ENCODE assay signal across 26 mouse cellular contexts in the genomic region with DNA sequence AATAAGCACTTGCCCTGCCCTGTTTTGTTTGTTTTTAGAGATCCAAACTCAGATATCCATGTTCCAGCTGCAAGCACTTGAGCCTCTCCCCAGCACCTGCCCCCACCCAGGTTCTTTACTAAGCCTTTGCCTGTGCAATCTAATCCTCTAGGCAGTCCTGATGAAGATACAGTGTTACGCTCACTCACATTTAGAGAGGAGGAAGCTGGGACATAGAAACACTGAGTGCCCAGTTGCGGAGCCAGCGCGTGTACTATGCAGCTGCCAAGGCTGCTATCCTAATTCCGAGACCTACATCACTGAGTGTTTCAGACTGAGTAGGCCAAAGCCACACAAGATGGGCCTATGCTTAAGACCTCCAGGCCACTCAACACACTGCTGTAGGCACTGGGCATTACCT.
DNase-seq lines count a peak whose midpoint lies in the region; ATAC-seq and TF ChIP-seq lines count a peak whose summit lies in the region.
"Had no signal": no experiment of that assay in that cellular context is flagged by ENCODE, and none has a peak within 500 bp of the region (broad histone marks: within the 10 kb centered on the region; RNA-seq: fewer than 3 reads in every experiment).

No protein-coding gene starts in this region.

- ATAC-seq in forebrain, embryonic 11.5 days (replicated peaks; ENCODE audit: low FRiP score), result no peak
- ATAC-seq: forebrain, embryonic 16.5 days had no signal

- H3K4me3 ChIP-seq in forebrain, embryonic 10.5 days, result no peak overlapping the region
- no peak overlapping the region for H3K4me3 ChIP-seq in forebrain, embryonic 11.5 days (ENCODE audit: low read depth, low read length)
- no peak overlapping the region for H3K4me3 ChIP-seq in layer of hippocampus, adult 2 months
- H3K4me3 ChIP-seq in thymus, adult 2 months (ENCODE audit: control insufficient read depth, insufficient read depth, low read length), result no peak overlapping the region
- H3K4me3 ChIP-seq: embryonic facial prominence, embryonic 12.5 days; heart, embryonic 15.5 days; hindbrain, embryonic 13.5 days; kidney, embryonic 15.5 days; limb, embryonic 15.5 days; neural tube, embryonic 12.5 days had no signal

- H3K36me3 ChIP-seq in forebrain, embryonic 10.5 days (replicated peaks), result peaks cover 17% of the 10 kb centered on the region
- H3K36me3 ChIP-seq in forebrain, embryonic 11.5 days (ENCODE audit: control insufficient read depth, insufficient read depth, low read length), result no peaks in the 10 kb centered on the region
- no peaks in the 10 kb centered on the region for H3K36me3 ChIP-seq in thymus, adult 2 months (ENCODE audit: control insufficient read depth, insufficient read depth, low read length)
- H3K36me3 ChIP-seq: embryonic facial prominence, embryonic 12.5 days; heart, embryonic 15.5 days; hindbrain, embryonic 13.5 days; kidney, embryonic 15.5 days; limb, embryonic 15.5 days had no signal

- H3K9ac ChIP-seq in forebrain, embryonic 11.5 days (ENCODE audit: low read length), result no peak overlapping the region
- H3K9ac ChIP-seq: embryonic facial prominence, embryonic 12.5 days; heart, embryonic 15.5 days; hindbrain, embryonic 13.5 days; kidney, embryonic 15.5 days; limb, embryonic 15.5 days; liver, embryonic 14.5 days; neural tube, embryonic 12.5 days had no signal

- H3K27me3 ChIP-seq in forebrain, embryonic 10.5 days (ENCODE audit: poor library complexity, severe bottlenecking), result no peaks in the 10 kb centered on the region
- no peaks in the 10 kb centered on the region for H3K27me3 ChIP-seq in forebrain, embryonic 11.5 days (ENCODE audit: control insufficient read depth, insufficient read depth, low read length)
- H3K27me3 ChIP-seq in thymus, adult 2 months (ENCODE audit: control insufficient read depth, insufficient read depth, low read length), result no peaks in the 10 kb centered on the region
- H3K27me3 ChIP-seq: embryonic facial prominence, embryonic 12.5 days; heart, embryonic 15.5 days; hindbrain, embryonic 13.5 days; kidney, embryonic 15.5 days; neural tube, embryonic 12.5 days had no signal

- no peak for TF ChIP-seq CTCF in layer of hippocampus, adult 2 months (conservative IDR thresholded peaks at IDR 0.05)
- TF ChIP-seq CTCF in thymus, adult 2 months (IDR thresholded peaks at IDR 0.05; ENCODE audit: borderline replicate concordance, control insufficient read depth, extremely low read depth, insufficient read depth, low read length, poor library complexity), result no peak

- peaks cover 63% of the 10 kb centered on the region for H3K4me1 ChIP-seq in forebrain, embryonic 10.5 days
- peaks cover 13% of the 10 kb centered on the region; the same call in 1 of the 2 replicates for H3K4me1 ChIP-seq in forebrain, embryonic 11.5 days (replicated peaks; ENCODE audit: control insufficient read depth, insufficient read depth, low read length)
- H3K4me1 ChIP-seq in thymus, adult 2 months (replicated peaks; ENCODE audit: control insufficient read depth, insufficient read depth, low read length), result no peaks in the 10 kb centered on the region
- H3K4me1 ChIP-seq: limb, embryonic 15.5 days had no signal

- no peak for TF ChIP-seq POLR2A in thymus, adult 2 months (IDR thresholded peaks at IDR 0.05; ENCODE audit: control insufficient read depth, extremely low read depth, insufficient read depth, low read length, poor library complexity)

- 93% methylated on average over 5 of the region's 5 CpGs for WGBS in forebrain, embryonic 10.5 days
- WGBS in forebrain, embryonic 11.5 days, result 97% methylated on average over 5 of the region's 5 CpGs
- 96% methylated on average over 5 of the region's 5 CpGs for WGBS in thymus, adult 2 months

- H3K4me2 ChIP-seq in forebrain, embryonic 11.5 days (ENCODE audit: low read depth, low read length, severe bottlenecking), result no peak overlapping the region
- H3K4me2 ChIP-seq: embryonic facial prominence, embryonic 12.5 days; heart, embryonic 15.5 days; hindbrain, embryonic 13.5 days; kidney, embryonic 15.5 days; limb, embryonic 15.5 days; neural tube, embryonic 12.5 days had no signal

- H3K9me3 ChIP-seq in forebrain, embryonic 10.5 days, result no peaks in the 10 kb centered on the region
- H3K9me3 ChIP-seq in forebrain, embryonic 11.5 days (ENCODE audit: control insufficient read depth, low read length), result no peaks in the 10 kb centered on the region
- H3K9me3 ChIP-seq: embryonic facial prominence, embryonic 12.5 days; heart, embryonic 15.5 days; hindbrain, embryonic 13.5 days; kidney, embryonic 15.5 days; limb, embryonic 15.5 days; neural tube, embryonic 12.5 days had no signal

- peak overlapping the region; percentile 20; the same call in 1 of the 2 replicates for H3K27ac ChIP-seq in forebrain, embryonic 10.5 days
- H3K27ac ChIP-seq in forebrain, embryonic 11.5 days (ENCODE audit: low read depth, low read length), result no peak overlapping the region
- peak overlapping the region; percentile 51 for H3K27ac ChIP-seq in layer of hippocampus, adult 2 months
- no peak overlapping the region for H3K27ac ChIP-seq in thymus, adult 2 months (ENCODE audit: control insufficient read depth, insufficient read depth, low read length)
- H3K27ac ChIP-seq: embryonic facial prominence, embryonic 12.5 days; heart, embryonic 15.5 days; hindbrain, embryonic 13.5 days; kidney, embryonic 15.5 days; limb, embryonic 15.5 days; liver, embryonic 14.5 days; neural tube, embryonic 12.5 days had no signal

- no peak for DNase-seq in forebrain, embryonic 10.5 days (ENCODE audit: extremely low spot score, low spot score)
- DNase-seq in forebrain, embryonic 11.5 days (ENCODE audit: low spot score), result no peak
- no peak for DNase-seq in layer of hippocampus, adult 2 months (ENCODE audit: low spot score in 2 of 2)
- DNase-seq in layer of hippocampus, postnatal 25 days (ENCODE audit: extremely low spot score in 1 of 2, low spot score in 1 of 2), result no peak
- DNase-seq in testis, postnatal 14 days (ENCODE audit: low spot score), result peak; percentile 31
- no peak for DNase-seq in testis, postnatal 10 days (ENCODE audit: low spot score)
- no peak for DNase-seq in thymus, adult 2 months
- no peak for DNase-seq in right cerebral cortex, adult 18-20 months
- DNase-seq: adrenal gland, postnatal 25 days; cerebellum, adult 8-10 months; cerebellum, postnatal 36 days; heart, postnatal 36 days; kidney, adult 11 months; kidney, postnatal 36 days; left cerebral cortex, postnatal 4 days; lung, postnatal 14 days; midbrain, embryonic 14.5 days; retina, postnatal 1 day had no signal

Comparison
In these comparisons a context has a peak if more than half of its experiments do, and no peak if none do; other contexts are left out.
1. H3K27ac ChIP-seq: peak in forebrain, embryonic 10.5 days (single experiment) and layer of hippocampus, adult 2 months (single experiment); none in forebrain, embryonic 11.5 days (single experiment) and thymus, adult 2 months (single experiment).